Mouse (Mus musculus): ENCODE results near the gene Dcdc2b. TPM values are rescaled to one million over a fixed set of nuclear protein-coding genes. Genes with fewer than 3 reads are reported as not detected.

The Dcdc2b gene
- polyA plus RNA-seq, 1 experiment from 2014 or later, result 3.8 TPM

DNA sequence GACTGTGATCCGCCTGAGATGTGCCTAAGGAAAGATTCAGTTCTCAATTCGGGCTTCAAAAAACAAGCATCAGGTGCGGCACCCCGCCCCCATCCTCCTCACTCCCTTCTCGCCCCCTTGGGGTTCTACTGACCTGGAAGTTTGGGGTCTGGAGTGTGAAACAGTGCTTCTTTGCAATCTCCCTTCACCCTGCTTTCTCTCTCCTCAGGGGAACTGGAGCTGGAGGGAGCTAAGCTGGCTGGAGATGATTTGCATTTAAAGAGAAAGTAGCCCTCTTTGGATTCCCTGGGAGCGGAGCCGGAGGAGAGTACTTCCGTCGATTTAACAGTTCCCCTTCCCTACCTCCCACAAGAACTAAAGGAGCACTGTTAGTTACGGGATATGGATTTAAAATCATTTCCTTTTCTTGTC lies 9.6 kb upstream of the Dcdc2b start, which contains the start of gene Ccdc28b:
Gene Ccdc28b, minus strand, starts transcription at position 267 of the 411 bp plus-strand sequence.
- Histone ChIP-seq H3K9ac (ENCODE audit: low read length) (peak within 1 kb of the TSS; percentile 82), H3K4me2 (ENCODE audit: low read depth, low read length) (peak within 1 kb of the TSS; percentile 59), H3K4me3 (ENCODE audit: low read length) (peak within 1 kb of the TSS; percentile 68), H3K27me3 (ENCODE audit: control insufficient read depth, insufficient read depth, low read depth, low read length) (no peaks in the 10 kb centered on the region), H3K9me3 (ENCODE audit: control insufficient read depth, low read length) (no peaks in the 10 kb centered on the region), H3K36me3 (ENCODE audit: control insufficient read depth, insufficient read depth, low read length) (peaks cover 15% of the 10 kb centered on the region), H3K27ac (ENCODE audit: low read length) (peak within 1 kb of the TSS; percentile 87), H3K4me1 (replicated peaks; ENCODE audit: control insufficient read depth, insufficient read depth, low read length) (peaks cover 25% of the 10 kb centered on the region)
- 0% methylated on average over 10 of the region's 10 CpGs for WGBS
- peak; percentile 55 for ATAC-seq (ENCODE audit: low read depth)

DNA sequence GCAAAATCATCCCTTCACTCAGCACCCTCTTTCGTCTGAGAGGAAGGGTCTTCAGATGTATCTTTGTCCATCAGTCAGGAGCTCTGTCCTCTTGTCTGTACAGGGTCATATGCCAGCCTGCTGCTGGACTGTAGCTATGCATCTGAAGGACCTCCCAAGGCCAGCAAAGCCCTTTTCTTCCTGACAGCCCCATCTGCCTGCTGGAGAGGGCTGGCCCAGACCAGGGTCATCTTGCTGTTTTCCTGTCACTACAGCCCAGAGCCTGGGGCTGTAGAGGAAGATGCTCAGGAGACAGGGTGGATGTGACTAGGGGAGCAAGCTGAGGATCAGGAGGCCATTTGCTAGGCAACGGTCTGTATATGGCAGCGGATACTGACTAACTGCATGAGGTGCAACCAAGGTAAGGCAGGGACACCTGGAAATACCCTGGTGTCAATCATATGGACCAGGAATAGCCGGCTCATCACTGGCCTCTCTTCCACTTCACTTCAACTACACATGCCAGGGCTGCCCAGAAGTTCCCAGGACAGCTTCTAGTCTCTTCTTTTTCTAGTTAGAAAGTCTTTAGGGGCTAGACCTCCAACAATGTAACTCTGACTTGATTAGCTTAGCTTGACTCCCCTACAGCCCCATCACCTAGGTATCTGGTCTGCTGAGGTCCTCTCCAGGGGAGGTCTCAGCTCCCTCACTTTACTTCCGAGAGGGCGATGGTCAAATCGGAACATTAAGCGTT lies 8.9 kb upstream of the Dcdc2b start:
- H3K27me3 ChIP-seq (ENCODE audit: control insufficient read depth, insufficient read depth, low read depth, low read length), result no peaks in the 10 kb centered on the region
- peak overlapping the region; percentile 68 for H3K4me3 ChIP-seq (ENCODE audit: low read length)
- ATAC-seq (ENCODE audit: low read depth), result no peak
- H3K27ac ChIP-seq (ENCODE audit: low read length), result peak overlapping the region; percentile 87
- no peaks in the 10 kb centered on the region for H3K9me3 ChIP-seq (ENCODE audit: control insufficient read depth, low read length)
- 18% methylated on average over 8 of the region's 8 CpGs for WGBS
- H3K36me3 ChIP-seq (ENCODE audit: control insufficient read depth, insufficient read depth, low read length), result peaks cover 8% of the 10 kb centered on the region
- peaks cover 31% of the 10 kb centered on the region for H3K4me1 ChIP-seq (replicated peaks; ENCODE audit: control insufficient read depth, insufficient read depth, low read length)
- H3K4me2 ChIP-seq (ENCODE audit: low read depth, low read length), result peak overlapping the region; percentile 59
- H3K9ac ChIP-seq (ENCODE audit: low read length), result peak overlapping the region; percentile 82

DNA sequence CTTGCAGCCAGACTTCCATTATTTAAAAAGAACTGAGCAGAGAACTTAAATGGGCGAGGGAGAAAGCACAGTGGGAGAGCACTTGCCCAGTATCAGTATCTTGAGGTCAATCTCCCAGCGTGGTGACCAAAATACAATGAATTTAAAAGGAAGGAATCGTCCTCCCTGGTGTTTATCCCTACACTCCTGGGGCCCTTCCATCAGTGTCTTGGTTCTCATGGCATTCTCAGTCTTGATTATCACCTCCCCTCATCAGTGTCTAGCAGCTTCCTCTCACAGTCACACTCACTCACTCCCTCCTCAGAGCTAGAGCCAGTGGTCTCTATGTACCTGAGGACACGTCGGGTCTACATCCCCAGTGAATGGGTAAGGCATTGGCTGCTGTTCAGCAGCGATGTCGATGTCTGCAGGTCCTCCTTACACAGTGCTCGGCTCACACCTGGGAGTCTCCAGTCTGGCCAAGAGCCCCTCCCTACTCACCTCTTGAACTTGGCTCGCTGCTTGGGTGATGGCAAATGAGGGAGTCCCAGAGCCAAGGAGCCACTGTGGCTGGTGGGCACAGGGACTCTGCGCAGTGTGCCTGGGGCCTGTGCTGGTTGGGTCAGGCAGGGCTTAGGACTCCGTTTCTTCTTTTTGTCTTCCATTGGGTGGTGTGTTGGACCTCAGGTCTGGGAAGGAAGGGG lies 8.2 kb upstream of the Dcdc2b start:
- Histone ChIP-seq H3K27me3 (ENCODE audit: control insufficient read depth, insufficient read depth, low read depth, low read length) (no peaks in the 10 kb centered on the region), H3K36me3 (ENCODE audit: control insufficient read depth, insufficient read depth, low read length) (peaks cover under 1% of the 10 kb centered on the region; the same call in 1 of the 2 replicates), H3K4me1 (replicated peaks; ENCODE audit: control insufficient read depth, insufficient read depth, low read length) (peaks cover 32% of the 10 kb centered on the region), H3K9me3 (ENCODE audit: control insufficient read depth, low read length) (no peaks in the 10 kb centered on the region), H3K4me2 (ENCODE audit: low read depth, low read length) (peak overlapping the region; percentile 59), H3K27ac (ENCODE audit: low read length) (peak overlapping the region; percentile 7; the same call in 1 of the 2 replicates), H3K4me3 (ENCODE audit: low read length) (no peak overlapping the region; the same call in 1 of the 2 replicates), H3K9ac (ENCODE audit: low read length) (peak overlapping the region; percentile 82; the same call in 1 of the 2 replicates)
- 68% methylated on average over 11 of the region's 11 CpGs for WGBS
- no peak for ATAC-seq (ENCODE audit: low read depth)

DNA sequence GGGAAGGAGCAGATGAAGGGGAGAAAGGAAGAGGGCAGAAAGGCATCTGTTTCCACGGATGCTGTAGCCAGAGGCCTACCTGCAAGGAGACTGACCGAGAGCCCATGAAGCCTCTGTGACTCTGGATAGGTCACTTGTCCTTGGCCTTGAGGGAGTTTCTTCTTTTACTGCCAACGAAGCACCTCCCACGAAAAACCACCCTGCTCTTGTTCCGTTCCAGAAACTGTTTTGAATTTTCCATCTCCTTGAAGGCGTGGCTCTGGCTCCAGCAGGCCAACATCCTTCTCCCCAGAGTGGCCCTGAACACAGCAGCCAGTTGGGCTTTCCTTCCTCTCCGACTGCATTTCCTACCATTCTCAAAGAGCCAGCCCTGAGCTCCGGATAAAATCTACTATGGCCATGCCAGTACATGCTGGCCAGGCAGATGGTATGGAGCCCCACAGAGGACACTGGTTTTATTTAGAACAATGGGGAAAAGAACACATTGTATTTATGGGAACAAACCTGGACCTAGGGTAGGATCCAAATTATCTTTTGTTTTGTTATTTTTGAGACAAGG lies 7.3 kb upstream of the Dcdc2b start:
- peak overlapping the region; percentile 11; the same call in 1 of the 2 replicates for H3K4me2 ChIP-seq (ENCODE audit: low read depth, low read length)
- 62% methylated on average over 8 of the region's 8 CpGs for WGBS
- H3K36me3 ChIP-seq (ENCODE audit: control insufficient read depth, insufficient read depth, low read length), result 0 out of 2 replicates have a peak, but pooled peaks cover 2% of the 10 kb centered on the region
- no peaks in the 10 kb centered on the region for H3K9me3 ChIP-seq (ENCODE audit: control insufficient read depth, low read length)
- H3K9ac ChIP-seq (ENCODE audit: low read length), result peak overlapping the region; percentile 25; the same call in 1 of the 2 replicates
- ATAC-seq (ENCODE audit: low read depth), result no peak
- H3K4me3 ChIP-seq (ENCODE audit: low read length), result peak overlapping the region; percentile 13
- no peaks in the 10 kb centered on the region for H3K27me3 ChIP-seq (ENCODE audit: control insufficient read depth, insufficient read depth, low read depth, low read length)
- H3K27ac ChIP-seq (ENCODE audit: low read length), result peak overlapping the region; percentile 65
- peaks cover 32% of the 10 kb centered on the region for H3K4me1 ChIP-seq (replicated peaks; ENCODE audit: control insufficient read depth, insufficient read depth, low read length)

DNA sequence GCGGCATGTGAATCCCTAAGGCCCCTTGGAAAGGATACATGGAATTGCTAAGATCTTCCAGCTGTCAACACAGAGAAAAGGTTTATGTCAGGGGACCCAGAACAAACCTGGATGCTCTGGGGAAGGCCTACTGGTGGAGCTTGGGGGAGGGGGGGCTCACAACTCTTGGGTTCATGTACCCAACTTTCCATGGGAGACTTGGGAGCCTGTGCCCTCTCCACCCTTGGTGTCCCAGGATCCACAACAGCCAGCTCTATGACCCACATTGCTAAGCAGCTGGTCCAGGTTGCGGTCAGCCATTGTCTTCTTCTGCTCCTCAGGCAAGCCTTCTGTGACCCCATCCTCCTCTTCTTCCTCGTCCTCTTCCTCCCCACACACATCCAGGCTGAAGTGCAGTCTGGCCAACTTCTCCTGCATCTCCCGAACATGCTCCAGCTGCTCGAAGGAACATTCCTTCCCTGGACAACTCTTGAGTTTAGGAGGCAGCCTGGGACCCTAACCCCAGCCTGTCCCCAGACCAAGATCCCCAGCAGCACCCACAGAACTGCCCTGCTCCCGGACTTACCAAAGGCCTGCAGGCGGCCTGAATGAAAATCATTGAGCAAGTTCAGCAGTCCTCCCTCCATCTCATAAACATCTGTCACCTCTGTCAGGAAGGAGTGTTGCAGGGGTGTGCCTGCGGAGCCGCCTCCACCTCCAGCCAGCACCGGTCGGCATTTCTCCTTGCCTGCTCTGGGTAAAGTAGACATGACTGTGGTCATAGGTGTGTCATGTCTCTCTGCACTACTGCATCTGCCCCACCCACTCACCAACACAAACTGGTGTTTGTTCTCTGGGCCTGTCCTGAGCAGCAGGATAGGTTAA lies 6.6 kb upstream of the Dcdc2b start:
- Histone ChIP-seq H3K9me3 (ENCODE audit: control insufficient read depth, low read length) (no peaks in the 10 kb centered on the region), H3K4me2 (ENCODE audit: low read depth, low read length) (peak overlapping the region; percentile 11), H3K4me3 (ENCODE audit: low read length) (peak overlapping the region; percentile 13), H3K4me1 (replicated peaks; ENCODE audit: control insufficient read depth, insufficient read depth, low read length) (peaks cover 32% of the 10 kb centered on the region), H3K9ac (ENCODE audit: low read length) (peak overlapping the region; percentile 25; the same call in 1 of the 2 replicates), H3K27ac (ENCODE audit: low read length) (peak overlapping the region; percentile 65), H3K27me3 (ENCODE audit: control insufficient read depth, insufficient read depth, low read depth, low read length) (no peaks in the 10 kb centered on the region), H3K36me3 (ENCODE audit: control insufficient read depth, insufficient read depth, low read length) (peaks cover 6% of the 10 kb centered on the region; the same call in 1 of the 2 replicates)
- 73% methylated on average over 11 of the region's 11 CpGs for WGBS
- no peak for ATAC-seq (ENCODE audit: low read depth)

DNA sequence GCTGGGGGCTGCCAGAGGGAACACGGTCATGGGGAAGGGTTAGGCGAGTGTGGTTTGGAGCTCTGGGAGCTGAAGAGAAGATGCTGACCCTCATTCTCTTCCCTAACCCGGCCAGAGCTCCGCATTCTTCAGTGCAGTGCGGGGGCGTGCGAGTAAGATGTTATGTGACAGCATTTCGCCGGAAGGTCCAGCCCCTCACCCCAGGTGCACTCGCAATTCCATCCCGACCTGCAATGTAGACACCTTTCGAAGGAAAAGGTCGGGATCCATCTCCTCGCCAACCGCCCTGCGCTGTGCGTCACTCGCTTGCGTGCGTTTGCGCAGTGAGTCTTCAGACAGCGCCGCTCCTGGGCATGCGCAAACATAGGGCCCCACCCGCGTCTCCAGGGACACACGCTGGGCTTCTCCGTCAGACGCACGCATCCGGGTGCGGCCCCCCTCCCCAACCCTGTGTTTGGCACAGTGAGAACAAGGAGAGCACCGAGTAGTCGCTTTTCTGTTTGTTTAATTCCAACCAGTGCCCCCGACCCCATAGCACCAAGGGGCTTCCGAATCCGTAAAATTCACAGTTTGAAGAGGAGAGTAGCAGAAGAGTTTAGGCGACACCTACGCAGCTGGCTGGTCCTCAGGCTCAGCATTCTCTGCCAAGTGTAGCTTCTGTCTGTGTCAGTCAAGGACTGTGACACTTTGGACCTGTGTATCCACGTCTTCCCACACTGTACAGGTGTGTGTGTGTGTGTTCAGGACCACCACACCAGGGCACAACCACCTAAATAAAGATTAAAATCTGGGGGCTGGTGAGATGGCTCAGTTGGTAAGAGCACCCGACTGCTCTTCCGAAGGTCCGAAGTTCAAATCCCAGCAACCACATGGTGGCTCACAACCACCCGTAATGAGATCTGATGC lies 5.0 kb upstream of the Dcdc2b start, which contains the start of gene Iqcc:
Gene Iqcc, minus strand, starts transcription at position 314 of the 906 bp plus-strand sequence.
- Histone ChIP-seq H3K4me2 (ENCODE audit: low read depth, low read length) (peak within 1 kb of the TSS; percentile 66), H3K36me3 (ENCODE audit: control insufficient read depth, insufficient read depth, low read length) (peaks cover 6% of the 10 kb centered on the region; the same call in 1 of the 2 replicates), H3K27ac (ENCODE audit: low read length) (peak within 1 kb of the TSS; percentile 77), H3K9ac (ENCODE audit: low read length) (peak within 1 kb of the TSS; percentile 84), H3K27me3 (ENCODE audit: control insufficient read depth, insufficient read depth, low read depth, low read length) (no peaks in the 10 kb centered on the region), H3K4me3 (ENCODE audit: low read length) (peak within 1 kb of the TSS; percentile 69), H3K9me3 (ENCODE audit: control insufficient read depth, low read length) (no peaks in the 10 kb centered on the region), H3K4me1 (replicated peaks; ENCODE audit: control insufficient read depth, insufficient read depth, low read length) (peaks cover 19% of the 10 kb centered on the region)
- peak; percentile 92 for ATAC-seq (ENCODE audit: low read depth)
- 3% methylated on average over 43 of the region's 44 CpGs for WGBS

DNA sequence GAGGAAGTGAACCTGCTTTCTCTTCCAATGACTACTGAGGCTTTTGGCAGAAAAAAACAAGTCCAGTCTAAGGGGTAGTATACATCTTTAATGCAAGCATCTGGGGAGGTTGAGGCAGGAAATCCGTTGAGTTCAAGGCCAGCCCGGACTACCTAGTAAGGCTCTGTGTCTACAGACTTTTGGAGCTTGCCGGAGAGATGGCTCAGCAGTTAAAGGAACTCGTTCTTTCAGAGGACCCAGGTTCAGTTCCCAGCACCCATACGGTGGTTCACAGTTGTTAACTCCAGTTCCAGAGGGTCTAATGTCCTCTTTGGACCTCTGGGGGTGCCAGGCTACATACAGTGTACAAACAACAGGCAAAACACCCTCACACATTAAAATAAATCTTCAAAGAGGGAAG lies 4.0 kb upstream of the Dcdc2b start:
- no peaks in the 10 kb centered on the region for H3K9me3 ChIP-seq (ENCODE audit: control insufficient read depth, low read length)
- H3K27ac ChIP-seq (ENCODE audit: low read length), result no peak overlapping the region
- H3K4me3 ChIP-seq (ENCODE audit: low read length), result peak overlapping the region; percentile 69
- peaks cover 6% of the 10 kb centered on the region; the same call in 1 of the 2 replicates for H3K36me3 ChIP-seq (ENCODE audit: control insufficient read depth, insufficient read depth, low read length)
- 93% methylated on average over 5 of the region's 5 CpGs for WGBS
- ATAC-seq (ENCODE audit: low read depth), result no peak
- no peaks in the 10 kb centered on the region for H3K27me3 ChIP-seq (ENCODE audit: control insufficient read depth, insufficient read depth, low read depth, low read length)
- peak overlapping the region; percentile 84 for H3K9ac ChIP-seq (ENCODE audit: low read length)
- H3K4me1 ChIP-seq (replicated peaks; ENCODE audit: control insufficient read depth, insufficient read depth, low read length), result peaks cover 18% of the 10 kb centered on the region
- H3K4me2 ChIP-seq (ENCODE audit: low read depth, low read length), result peak overlapping the region; percentile 66
